Mouse (Mus musculus): ENCODE data around the gene 1700001J03Rik.
"Not testable (repeated sequence)": the region's sequence is repeated elsewhere in the genome, so short reads cannot be mapped to it uniquely, and the experiment has no call there.

The 1700001J03Rik gene

DNA sequence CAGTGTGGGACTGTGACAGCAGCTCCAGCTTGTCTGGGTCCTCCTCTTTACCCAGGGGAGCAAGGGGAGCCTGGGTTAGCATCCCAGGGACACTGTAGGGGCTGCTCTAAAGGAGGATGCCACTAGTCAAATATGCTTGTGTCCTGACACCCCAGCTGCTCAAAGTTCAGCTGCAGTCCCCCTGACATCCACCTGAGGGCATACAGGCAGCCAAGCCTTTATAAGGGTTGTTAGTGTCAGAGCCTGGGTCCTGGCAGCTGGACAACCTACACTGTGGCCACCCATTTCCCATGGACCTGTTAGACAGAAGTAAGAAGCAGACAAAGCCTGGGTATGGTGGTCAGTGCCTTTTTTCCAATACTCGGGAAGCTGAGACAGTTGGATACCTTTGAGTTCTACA is 3.0 kb upstream of the 1700001J03Rik start:
- DNase-seq (ENCODE audit: low read depth): peak; percentile 16

DNA sequence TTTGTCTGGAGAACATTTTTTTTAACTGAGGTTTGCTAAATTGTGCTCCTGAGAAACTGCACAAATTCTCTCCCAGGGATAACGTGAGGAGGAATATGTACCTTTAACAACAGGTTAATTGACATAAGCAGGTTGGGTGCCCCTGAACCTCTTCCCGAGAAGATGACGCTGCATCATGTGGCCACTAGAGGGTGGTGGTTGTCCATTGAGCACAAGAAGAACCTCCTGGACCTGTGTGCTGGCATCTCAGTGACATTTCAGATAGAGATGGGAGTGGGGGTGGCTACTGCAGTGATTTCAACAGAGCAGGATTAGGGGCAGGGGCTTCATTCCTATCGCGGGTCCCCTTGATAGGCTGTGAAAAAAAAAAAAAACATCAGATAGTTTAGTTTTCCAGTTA is 2.3 kb upstream of the 1700001J03Rik start:
- DNase-seq (ENCODE audit: low read depth): peak; percentile 53

DNA sequence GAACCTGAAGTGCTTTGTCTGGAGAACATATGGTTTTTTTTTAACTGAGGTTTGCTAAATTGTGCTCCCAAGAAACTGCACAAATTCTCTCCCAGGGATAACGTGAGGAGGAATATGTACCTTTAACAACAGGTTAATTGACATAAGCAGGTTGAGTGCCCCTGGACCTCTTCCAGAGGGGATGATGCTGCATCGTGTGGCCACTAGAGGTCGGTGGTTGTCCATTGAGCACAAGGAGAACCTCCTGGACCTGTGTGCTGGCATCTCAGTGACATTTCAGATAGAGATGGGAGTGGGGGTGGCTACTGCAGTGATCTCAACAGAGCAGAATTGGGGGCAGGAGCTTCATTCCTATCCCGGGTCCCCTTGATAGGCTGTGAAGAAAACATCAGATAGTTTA is 12.4 kb downstream of the 1700001J03Rik start:
- peak; percentile 31 for DNase-seq (ENCODE audit: low read depth)

DNA sequence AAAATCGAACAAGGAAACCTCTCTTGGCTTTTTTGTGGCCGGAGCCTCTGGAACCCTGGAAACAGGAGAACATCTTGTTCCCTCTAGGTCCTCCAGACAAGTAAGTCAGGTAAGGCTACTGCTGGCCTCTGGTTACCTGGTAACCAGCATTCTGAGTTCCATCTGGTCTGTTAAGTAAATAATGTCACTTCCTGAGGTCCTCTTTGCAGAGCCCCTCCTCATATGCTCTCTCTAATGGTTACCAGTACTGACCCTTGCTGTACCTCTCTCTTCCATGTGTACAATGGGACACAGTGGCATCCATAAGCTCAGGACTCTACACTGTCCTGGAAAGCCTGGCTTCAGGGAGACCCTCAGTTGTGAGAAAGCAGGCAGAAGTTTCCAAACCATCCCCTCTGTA is 14.5 kb downstream of the 1700001J03Rik start, which contains the start of gene Gm6309:
Gm6309 (minus strand) TSS at position 101 of the 400 bp plus-strand sequence.
- DNase-seq (ENCODE audit: low read depth): not testable (repeated sequence)

DNA sequence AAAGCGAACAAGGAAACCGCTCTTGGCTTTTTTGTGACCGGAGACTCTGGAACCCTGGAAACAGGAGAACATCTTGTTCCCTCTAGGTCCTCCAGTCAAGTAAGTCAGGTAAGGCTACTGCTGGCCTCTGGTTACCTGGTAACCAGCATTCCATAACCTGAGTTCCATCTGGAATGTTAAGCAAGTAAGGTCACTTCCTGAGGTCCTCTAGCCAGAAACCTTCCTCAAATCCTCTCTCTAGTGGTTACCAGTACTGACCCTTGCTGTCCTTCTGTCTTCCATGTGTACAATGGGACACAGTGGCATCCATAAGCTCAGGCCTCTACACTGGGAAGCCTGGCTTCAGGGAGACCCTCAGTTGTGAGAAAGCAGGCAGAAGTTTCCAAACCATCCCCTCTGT is 24.7 kb downstream of the 1700001J03Rik start, which contains the start of gene Gm5565:
Gm5565 (minus strand) TSS at position 101 of the 400 bp plus-strand sequence.
- DNase-seq (ENCODE audit: low read depth): not testable (repeated sequence)

DNA sequence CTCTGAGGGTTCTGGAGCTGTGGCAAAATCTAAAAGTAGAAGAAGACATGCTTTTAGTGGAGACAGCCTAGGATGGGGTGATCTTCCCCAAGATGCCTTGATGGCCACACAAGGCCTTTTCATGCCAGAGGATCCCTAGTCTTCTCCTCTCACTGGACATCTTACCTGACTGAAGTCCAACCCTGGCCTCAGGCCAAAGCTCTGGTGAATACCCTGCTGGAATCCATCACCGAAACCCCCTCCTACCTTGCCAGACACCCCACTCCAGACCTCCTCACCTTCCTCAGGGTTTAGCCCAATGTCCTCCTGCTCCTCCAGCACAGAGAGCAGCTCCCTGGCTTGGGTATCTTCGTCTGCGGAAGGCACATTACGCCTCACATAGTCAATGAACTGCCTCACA is 26.8 kb downstream of the 1700001J03Rik start:
- DNase-seq (ENCODE audit: low read depth): not testable (repeated sequence)

DNA sequence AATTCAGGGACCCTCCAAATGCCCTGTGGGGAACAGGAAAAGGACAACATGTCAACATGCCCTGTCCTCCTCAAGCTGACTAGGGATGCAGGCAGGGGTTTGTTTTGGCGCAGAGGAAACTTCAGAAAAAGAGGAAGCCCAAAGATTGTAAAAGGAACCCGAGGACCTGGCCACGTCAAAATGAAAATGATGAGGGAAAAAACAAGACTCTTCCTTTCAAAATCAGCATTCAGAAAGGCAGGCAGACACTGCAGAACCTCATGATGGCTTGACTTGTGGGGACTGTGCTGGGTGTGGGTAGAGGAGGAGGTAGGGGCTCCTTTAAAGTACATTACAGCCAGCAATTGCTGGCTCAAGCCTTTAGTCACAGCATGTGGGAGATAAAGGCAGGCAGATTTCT is 34.6 kb downstream of the 1700001J03Rik start:
- DNase-seq (ENCODE audit: low read depth): no peak

DNA sequence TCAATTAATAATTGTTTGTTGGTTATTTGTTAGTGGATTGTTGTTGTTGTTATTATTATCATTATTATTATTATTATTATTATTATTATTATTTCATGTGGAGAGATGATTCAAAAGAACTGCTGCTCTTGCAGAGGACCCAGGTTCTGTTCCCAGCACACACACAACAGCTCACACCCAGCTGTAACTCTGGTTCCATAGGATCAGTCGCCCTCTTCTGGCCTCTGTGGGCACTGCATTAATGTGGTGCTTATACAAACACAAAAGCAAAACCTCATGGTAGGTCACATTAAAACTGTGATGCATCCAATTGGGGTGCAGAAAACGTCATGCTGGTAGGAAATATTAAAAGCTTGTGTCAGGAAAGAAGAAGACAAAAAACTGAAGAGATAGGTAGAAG is 37.2 kb downstream of the 1700001J03Rik start:
- DNase-seq (ENCODE audit: low read depth): peak; percentile 38
